Mouse (Mus musculus): ENCODE results near the gene Pofut1. TPM values are rescaled to one million over a fixed set of nuclear protein-coding genes. Genes with fewer than 3 reads are reported as not detected.

Pofut1 gene
- polyA plus RNA-seq, 1 experiment from 2014 or later: 6.2 TPM

- WGBS: 91% methylated on average over 4 of the region's 4 CpGs
- no peak overlapping the region for H3K4me3 ChIP-seq
- H3K27ac ChIP-seq: no peak overlapping the region
Observed at GRCm38 (mm10) chr2:153221620-153222019, 19.7 kb upstream of the Pofut1 start.

GRCm38 (mm10) chr2:153222130-153222529 is 19.2 kb upstream of the Pofut1 start:
- Histone ChIP-seq H3K27ac (no peak overlapping the region), H3K4me1 (peaks cover 12% of the 10 kb centered on the region), H3K9ac (no peak overlapping the region), H3K4me3 (no peak overlapping the region), H3K36me3 (replicated peaks) (no peaks in the 10 kb centered on the region), H3K9me3 (no peaks in the 10 kb centered on the region), H3K27me3 (replicated peaks) (no peaks in the 10 kb centered on the region), H3K4me2 (no peak overlapping the region)
- ATAC-seq (replicated peaks): no peak

More at GRCm38 (mm10) chr2:153221620-153222019, 19.7 kb upstream of the Pofut1 start:
- H3K9ac ChIP-seq: no peak overlapping the region
- no peaks in the 10 kb centered on the region for H3K36me3 ChIP-seq (replicated peaks)
- no peak for ATAC-seq (replicated peaks)
- peaks cover 12% of the 10 kb centered on the region for H3K4me1 ChIP-seq
- no peaks in the 10 kb centered on the region for H3K27me3 ChIP-seq (replicated peaks)
- H3K4me2 ChIP-seq: no peak overlapping the region
- H3K9me3 ChIP-seq: no peaks in the 10 kb centered on the region

- no peak overlapping the region for H3K4me2 ChIP-seq
Observed at GRCm38 (mm10) chr2:153222566-153222965, 18.8 kb upstream of the Pofut1 start.

GRCm38 (mm10) chr2:153224946-153225594 is 16.3 kb upstream of the Pofut1 start, which contains the start of gene Tspyl3:
Tspyl3 (minus strand) TSS chr2:153225441.
- ATAC-seq (replicated peaks): peak; percentile 93
- H3K9ac ChIP-seq: peak within 1 kb of the TSS; percentile 81
- no peaks in the 10 kb centered on the region for H3K9me3 ChIP-seq
- H3K36me3 ChIP-seq (replicated peaks): peaks cover 13% of the 10 kb centered on the region; the same call in 1 of the 2 replicates
- no peaks in the 10 kb centered on the region for H3K27me3 ChIP-seq (replicated peaks)
- H3K4me1 ChIP-seq: peaks cover 12% of the 10 kb centered on the region
- H3K4me2 ChIP-seq: peak within 1 kb of the TSS; percentile 80
- WGBS: 4% methylated on average over 31 of the region's 31 CpGs
- peak within 1 kb of the TSS; percentile 85 for H3K27ac ChIP-seq
- peak within 1 kb of the TSS; percentile 69 for H3K4me3 ChIP-seq

More at GRCm38 (mm10) chr2:153222566-153222965, 18.8 kb upstream of the Pofut1 start:
- H3K27ac ChIP-seq: no peak overlapping the region
- ATAC-seq (replicated peaks): no peak
- H3K9me3 ChIP-seq: no peaks in the 10 kb centered on the region
- H3K36me3 ChIP-seq (replicated peaks): no peaks in the 10 kb centered on the region
- H3K4me3 ChIP-seq: no peak overlapping the region
- WGBS: 91% methylated on average over 2 of the region's 2 CpGs
- H3K27me3 ChIP-seq (replicated peaks): no peaks in the 10 kb centered on the region
- H3K4me1 ChIP-seq: peaks cover 12% of the 10 kb centered on the region
- no peak overlapping the region for H3K9ac ChIP-seq

GRCm38 (mm10) chr2:153225595-153225953 is 15.8 kb upstream of the Pofut1 start:
- H3K27ac ChIP-seq: peak overlapping the region; percentile 85
- peaks cover 18% of the 10 kb centered on the region for H3K36me3 ChIP-seq (replicated peaks)
- peak overlapping the region; percentile 81; the same call in 1 of the 2 replicates for H3K9ac ChIP-seq
- H3K4me1 ChIP-seq: peaks cover 12% of the 10 kb centered on the region
- peak; percentile 37 for ATAC-seq (replicated peaks)
- WGBS: 6% methylated on average over 3 of the region's 3 CpGs
- H3K4me3 ChIP-seq: peak overlapping the region; percentile 69
- no peaks in the 10 kb centered on the region for H3K9me3 ChIP-seq
- no peaks in the 10 kb centered on the region for H3K27me3 ChIP-seq (replicated peaks)
- H3K4me2 ChIP-seq: peak overlapping the region; percentile 80

- Histone ChIP-seq H3K9me3 (no peaks in the 10 kb centered on the region), H3K9ac (no peak overlapping the region), H3K27ac (no peak overlapping the region), H3K4me2 (no peak overlapping the region), H3K27me3 (replicated peaks) (no peaks in the 10 kb centered on the region), H3K4me3 (no peak overlapping the region), H3K4me1 (peaks cover 9% of the 10 kb centered on the region), H3K36me3 (replicated peaks) (peaks cover 38% of the 10 kb centered on the region)
- WGBS: 90% methylated on average over 4 of the region's 4 CpGs
- no peak for ATAC-seq (replicated peaks)
Observed at GRCm38 (mm10) chr2:153227959-153228358, 13.4 kb upstream of the Pofut1 start.

- ATAC-seq (replicated peaks): no peak
Observed at GRCm38 (mm10) chr2:153228523-153228922, 12.8 kb upstream of the Pofut1 start.

GRCm38 (mm10) chr2:153237193-153237592 is 4.1 kb upstream of the Pofut1 start:
- no peak for ATAC-seq (replicated peaks)
- no peak overlapping the region for H3K4me2 ChIP-seq
- peaks cover 41% of the 10 kb centered on the region for H3K4me1 ChIP-seq
- WGBS: 84% methylated on average over 4 of the region's 4 CpGs
- H3K4me3 ChIP-seq: no peak overlapping the region
- H3K9me3 ChIP-seq: no peaks in the 10 kb centered on the region
- H3K27ac ChIP-seq: no peak overlapping the region
- no peak overlapping the region for H3K9ac ChIP-seq
- H3K27me3 ChIP-seq (replicated peaks): no peaks in the 10 kb centered on the region
- peaks cover 26% of the 10 kb centered on the region for H3K36me3 ChIP-seq (replicated peaks)

More at GRCm38 (mm10) chr2:153228523-153228922, 12.8 kb upstream of the Pofut1 start:
- peaks cover 40% of the 10 kb centered on the region for H3K36me3 ChIP-seq (replicated peaks)
- no peak overlapping the region for H3K27ac ChIP-seq
- no peak overlapping the region for H3K4me3 ChIP-seq
- H3K4me1 ChIP-seq: peaks cover 9% of the 10 kb centered on the region
- 84% methylated on average over 5 of the region's 5 CpGs for WGBS
- H3K27me3 ChIP-seq (replicated peaks): no peaks in the 10 kb centered on the region
- no peak overlapping the region for H3K4me2 ChIP-seq
- no peaks in the 10 kb centered on the region for H3K9me3 ChIP-seq
- no peak overlapping the region for H3K9ac ChIP-seq

- H3K4me2 ChIP-seq: no peak overlapping the region
- no peak for ATAC-seq (replicated peaks)
- no peaks in the 10 kb centered on the region for H3K9me3 ChIP-seq
- H3K4me1 ChIP-seq: peaks cover 47% of the 10 kb centered on the region
- no peak overlapping the region for H3K27ac ChIP-seq
- peaks cover 22% of the 10 kb centered on the region for H3K36me3 ChIP-seq (replicated peaks)
- H3K9ac ChIP-seq: no peak overlapping the region
- H3K4me3 ChIP-seq: no peak overlapping the region
- 65% methylated on average over 4 of the region's 4 CpGs for WGBS
- H3K27me3 ChIP-seq (replicated peaks): no peaks in the 10 kb centered on the region
Observed at GRCm38 (mm10) chr2:153237891-153238290, 3.4 kb upstream of the Pofut1 start.

GRCm38 (mm10) chr2:153238406-153238805 is 2.9 kb upstream of the Pofut1 start:
- Histone ChIP-seq H3K4me2 (no peak overlapping the region; the same call in 1 of the 2 replicates), H3K9me3 (no peaks in the 10 kb centered on the region), H3K9ac (no peak overlapping the region), H3K27ac (no peak overlapping the region), H3K4me3 (no peak overlapping the region), H3K27me3 (replicated peaks) (no peaks in the 10 kb centered on the region), H3K4me1 (peaks cover 49% of the 10 kb centered on the region), H3K36me3 (replicated peaks) (peaks cover 21% of the 10 kb centered on the region)
- ATAC-seq (replicated peaks): no peak
- WGBS: 38% methylated on average over 2 of the region's 2 CpGs

- Histone ChIP-seq H3K9me3 (no peaks in the 10 kb centered on the region), H3K36me3 (replicated peaks) (peaks cover 16% of the 10 kb centered on the region), H3K27me3 (replicated peaks) (no peaks in the 10 kb centered on the region), H3K27ac (0 out of 2 replicates have a peak overlapping the region, but pooled peaks have one; percentile 21), H3K9ac (peak overlapping the region; percentile 89), H3K4me3 (peak overlapping the region; percentile 81), H3K4me1 (peaks cover 50% of the 10 kb centered on the region), H3K4me2 (peak overlapping the region; percentile 87)
- 33% methylated on average over 7 of the region's 7 CpGs for WGBS
- no peak for ATAC-seq (replicated peaks)
Observed at GRCm38 (mm10) chr2:153239021-153239859, 2.1 kb upstream of the Pofut1 start.

GRCm38 (mm10) chr2:153239860-153240480 is 1.4 kb upstream of the Pofut1 start:
- Histone ChIP-seq H3K36me3 (replicated peaks) (peaks cover 9% of the 10 kb centered on the region), H3K4me2 (peak overlapping the region; percentile 87), H3K9ac (peak overlapping the region; percentile 89), H3K27ac (peak overlapping the region; percentile 81; the same call in 1 of the 2 replicates), H3K4me1 (peaks cover 50% of the 10 kb centered on the region), H3K27me3 (replicated peaks) (no peaks in the 10 kb centered on the region), H3K9me3 (no peaks in the 10 kb centered on the region), H3K4me3 (peak overlapping the region; percentile 81)
- WGBS: 2% methylated on average over 20 of the region's 22 CpGs
- no peak for ATAC-seq (replicated peaks)

Data from midbrain, embryonic 15.5 days (tissue).